Mouse (Mus musculus): ENCODE results near the gene Hist1h3d. TPM values are rescaled to one million over a fixed set of nuclear protein-coding genes. Genes with fewer than 3 reads are reported as not detected.

Hist1h3d gene
- polyA plus RNA-seq (2014; fragmentation: Illumina TruSeq; extraction: RNeasy Lipid Tissue Mini Kit (QIAGEN cat#74804); ENCODE audit: low read depth, low replicate concordance), result 0.92 TPM

DNA sequence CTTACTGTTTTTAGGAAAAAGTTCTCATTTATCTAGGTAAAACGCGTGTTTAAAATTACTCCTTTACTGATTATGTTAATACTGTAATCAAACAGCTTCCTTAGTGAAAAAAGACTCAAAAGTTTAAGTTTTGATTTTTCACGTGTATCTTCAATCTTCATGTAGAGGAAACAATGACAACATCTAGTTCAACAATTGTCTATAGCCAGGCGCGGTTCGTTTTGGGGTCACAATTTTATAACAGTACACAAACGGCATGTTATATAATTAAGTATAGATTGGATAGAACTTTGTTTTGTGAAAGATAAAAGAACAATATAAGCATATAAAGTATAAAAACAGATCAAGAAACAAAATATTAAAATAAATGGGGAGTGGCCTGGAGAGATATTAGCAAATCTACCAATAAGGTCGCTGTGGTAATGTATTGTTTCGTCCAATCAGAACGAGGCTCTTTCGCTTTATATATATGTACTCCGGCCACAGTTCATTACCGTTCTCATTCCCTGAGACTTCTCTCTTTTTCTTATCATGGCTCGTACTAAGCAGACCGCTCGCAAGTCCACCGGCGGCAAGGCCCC lies at the start of gene Hist1h3d:
Gene Hist1h3d, plus strand, starts transcription at position 493 of the 581 bp plus-strand sequence.

DNA sequence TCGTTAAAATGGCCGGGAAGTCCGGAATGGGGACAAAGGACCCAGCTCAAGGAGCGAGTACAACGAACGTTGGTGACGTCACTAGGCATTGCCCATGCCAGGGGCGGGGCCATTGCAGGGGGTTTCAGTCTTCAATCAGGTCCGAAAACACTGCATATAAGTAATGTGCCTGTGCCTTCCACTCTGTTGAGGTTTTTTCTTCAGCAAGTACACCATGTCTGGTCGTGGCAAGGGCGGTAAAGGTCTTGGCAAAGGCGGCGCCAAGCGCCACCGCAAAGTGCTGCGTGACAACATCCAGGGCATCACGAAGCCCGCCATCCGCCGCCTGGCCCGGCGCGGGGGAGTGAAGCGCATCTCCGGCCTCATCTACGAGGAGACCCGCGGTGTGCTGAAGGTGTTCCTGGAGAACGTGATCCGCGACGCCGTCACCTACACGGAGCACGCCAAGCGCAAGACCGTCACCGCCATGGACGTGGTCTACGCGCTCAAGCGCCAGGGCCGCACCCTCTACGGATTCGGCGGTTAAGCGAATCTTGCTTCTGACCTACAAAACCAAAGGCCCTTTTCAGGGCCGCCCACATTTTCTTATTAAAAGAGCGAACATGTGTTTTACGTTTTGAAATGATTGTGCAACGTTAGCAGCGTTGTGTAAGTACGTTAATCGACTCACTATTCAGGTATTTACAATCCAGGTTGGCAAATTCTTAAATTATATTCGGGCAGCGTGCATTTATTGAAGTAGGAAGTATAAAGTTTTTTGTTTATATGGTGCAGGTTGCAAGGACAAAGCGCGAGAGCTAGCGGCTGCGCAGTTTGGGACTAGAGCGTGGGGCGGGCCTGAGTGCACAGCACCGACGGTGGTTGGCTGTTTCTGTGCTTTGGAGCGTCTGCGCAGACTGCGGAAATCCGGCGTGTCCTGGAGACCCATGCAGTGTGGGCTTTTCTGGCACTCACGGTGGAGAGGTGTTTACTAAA lies 44.4 kb upstream of the Hist1h3d start, which contains the start of gene Hist1h4h:
Gene Hist1h4h, plus strand, starts transcription at position 150 of the 975 bp plus-strand sequence.

GRCm38 (mm10) chr13:23533560-23534367 lies 41.8 kb upstream of the Hist1h3d start, which contains the start of gene Hist1h2af:
TSS of gene Hist1h2af (plus strand) at chr13:23533906.

GRCm38 (mm10) chr13:23535137-23536075 lies 40.2 kb upstream of the Hist1h3d start, which contains the start of gene Hist1h3g:
TSS of gene Hist1h3g (plus strand) at chr13:23535422.

GRCm38 (mm10) chr13:23542999-23543607 lies 32.5 kb upstream of the Hist1h3d start, which contains the start of gene Hist1h2bh:
TSS of gene Hist1h2bh (minus strand) at chr13:23543392.

GRCm38 (mm10) chr13:23543965-23544786 lies 31.4 kb upstream of the Hist1h3d start, which contains the start of gene Hist1h3f:
TSS of gene Hist1h3f (plus strand) at chr13:23544052.

GRCm38 (mm10) chr13:23551146-23551834 lies 24.3 kb upstream of the Hist1h3d start, which contains the start of gene Hist1h4f:
TSS of gene Hist1h4f (minus strand) at chr13:23551648.

DNA sequence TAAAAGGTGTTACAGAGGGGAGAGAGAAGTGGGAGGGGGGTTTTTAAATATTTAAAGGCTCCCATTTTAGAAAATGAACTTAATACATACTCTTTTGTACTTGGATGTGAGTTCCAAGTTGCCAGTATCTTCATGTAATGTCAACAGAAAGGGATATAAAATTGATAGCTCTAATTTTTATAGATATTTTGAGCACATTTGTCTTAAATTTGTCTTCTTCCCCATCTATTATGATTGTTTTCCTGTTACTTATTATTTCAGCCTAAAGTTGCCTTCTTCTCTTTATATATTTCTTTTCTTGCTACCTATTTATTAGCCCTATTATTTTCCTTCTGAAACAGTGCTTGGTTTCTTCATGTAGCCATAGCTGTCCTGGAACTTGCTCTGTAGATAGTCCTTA lies 22.6 kb upstream of the Hist1h3d start, which contains the start of gene Hist1h1d:
Gene Hist1h1d, plus strand, starts transcription at position 301 of the 400 bp plus-strand sequence.

DNA sequence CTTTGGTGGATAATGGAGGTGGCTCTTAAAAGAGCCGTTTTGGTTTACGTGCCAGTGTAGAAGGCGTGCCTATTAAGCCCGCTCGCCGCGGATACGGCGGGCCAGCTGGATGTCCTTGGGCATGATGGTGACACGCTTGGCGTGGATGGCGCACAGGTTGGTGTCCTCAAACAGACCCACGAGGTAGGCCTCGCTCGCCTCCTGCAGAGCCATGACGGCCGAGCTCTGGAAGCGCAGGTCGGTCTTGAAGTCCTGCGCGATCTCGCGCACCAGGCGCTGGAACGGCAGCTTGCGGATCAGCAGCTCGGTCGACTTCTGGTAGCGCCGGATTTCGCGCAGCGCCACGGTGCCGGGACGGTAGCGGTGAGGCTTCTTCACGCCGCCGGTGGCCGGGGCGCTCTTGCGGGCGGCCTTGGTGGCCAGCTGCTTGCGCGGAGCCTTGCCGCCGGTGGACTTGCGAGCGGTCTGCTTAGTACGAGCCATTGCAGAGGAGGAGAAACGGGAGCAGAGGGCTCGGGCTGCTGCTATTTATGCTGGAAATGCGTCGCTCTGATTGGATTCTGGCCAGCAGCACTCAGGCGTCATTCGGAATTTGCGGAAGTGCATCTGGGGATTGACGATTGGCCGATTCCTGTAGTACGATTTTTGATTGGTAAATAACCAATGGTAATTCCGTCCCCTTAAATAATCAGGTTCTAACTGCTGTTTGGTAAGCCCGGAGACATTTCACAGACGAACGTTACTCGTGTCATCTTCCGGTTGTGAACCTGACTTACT lies 13.5 kb upstream of the Hist1h3d start, which contains the start of gene Hist1h3e:
Gene Hist1h3e, minus strand, starts transcription at position 487 of the 777 bp plus-strand sequence.

GRCm38 (mm10) chr13:23571022-23571503 lies 4.5 kb upstream of the Hist1h3d start, which contains the start of the genes Hist1h2ae and Hist1h2bg:
TSS of gene Hist1h2ae (minus strand) at chr13:23571220.
TSS of gene Hist1h2bg (plus strand) at chr13:23571396.

GRCm38 (mm10) chr13:23573898-23574524 lies 1.6 kb upstream of the Hist1h3d start, which contains the start of the genes Hist1h2bf and Hist1h2ad:
TSS of gene Hist1h2bf (minus strand) at chr13:23574196.
TSS of gene Hist1h2ad (plus strand) at chr13:23574381.

GRCm38 (mm10) chr13:23581408-23582218 lies 6.0 kb downstream of the Hist1h3d start, which contains the start of gene Hist1h4d:
TSS of gene Hist1h4d (plus strand) at chr13:23581598.

GRCm38 (mm10) chr13:23620733-23621531 lies 45.4 kb downstream of the Hist1h3d start, which contains the start of gene Hist1h2be:
TSS of gene Hist1h2be (minus strand) at chr13:23621124.

GRCm38 (mm10) chr13:23622175-23622671 lies 46.7 kb downstream of the Hist1h3d start, which contains the start of gene Hist1h1e:
TSS of gene Hist1h1e (minus strand) at chr13:23622558.

All from adipose tissue, adult 10 weeks (tissue).